Mouse (Mus musculus): ENCODE measurements around the gene Pde4b.

DNA sequence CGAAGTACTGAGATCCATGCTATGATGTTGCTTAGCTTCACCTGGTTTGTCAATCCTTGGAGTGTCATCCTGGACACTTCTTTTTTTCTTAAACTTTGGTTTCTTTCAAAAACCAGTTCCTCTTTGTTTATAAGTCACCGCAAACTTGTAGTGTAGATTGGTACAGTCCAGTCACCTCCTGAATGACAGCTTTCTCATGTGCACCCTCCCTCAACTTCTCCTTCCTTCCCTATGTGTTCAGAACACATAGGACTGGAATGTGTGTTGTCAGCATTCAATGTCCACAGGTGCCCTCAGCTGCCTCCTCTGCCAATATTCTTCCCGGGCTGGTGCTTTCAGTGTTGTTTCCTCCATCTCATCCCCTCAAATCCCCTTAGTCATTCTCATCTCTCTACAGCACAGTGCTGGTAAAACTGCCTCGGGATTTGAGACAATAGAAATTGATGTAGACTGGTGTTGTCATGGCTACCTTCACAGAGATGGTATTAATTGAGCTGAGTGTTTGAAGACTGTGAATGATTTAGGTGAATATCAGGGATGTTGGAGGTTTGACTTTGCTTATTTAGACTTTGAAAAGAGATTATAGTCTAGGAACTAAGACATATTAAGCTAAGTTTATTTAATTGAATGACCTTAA is 220.4 kb downstream of the Pde4b start:
- no peak for TF ChIP-seq POLR2A (IDR thresholded peaks at IDR 0.05; ENCODE audit: borderline replicate concordance, control insufficient read depth, low read depth, low read length)
- no peak for TF ChIP-seq CTCF (IDR thresholded peaks at IDR 0.05; ENCODE audit: control insufficient read depth, insufficient read depth, low read length)
